Mouse (Mus musculus) cerebellum, adult 2 months (tissue): ENCODE results near the gene Mmel1. TPM values are rescaled to one million over a fixed set of nuclear protein-coding genes. Genes with fewer than 3 reads are reported as not detected.
A peak's percentile ranks its signal among the peaks of the same experiment; 100 is the strongest.

Source experiments
- DNase-seq, 2 experiments: peaks; one replicate each; pipeline ENCODE4 v3.0.0; 2021
- H3K27ac ChIP-seq: fragments of 200-500 bp; 2 replicates; pipeline ENCODE4 v1.5.1; 2012; ENCODE audit warnings: low read length, control low read depth, inconsistent platforms; ENCODE audit not compliant: insufficient read depth
- H3K27me3 ChIP-seq: fragments of 200-500 bp; 2 replicates; pipeline ENCODE4 v1.6.1; 2012; ENCODE audit warnings: inconsistent platforms, mild to moderate bottlenecking, low read length, moderate library complexity; ENCODE audit not compliant: control insufficient read depth, insufficient read depth
- H3K4me1 ChIP-seq: fragments of 200-500 bp; 2 replicates; pipeline ENCODE4 v1.6.1; 2011; ENCODE audit warnings: low read length; ENCODE audit not compliant: control insufficient read depth, insufficient read depth
- H3K4me3 ChIP-seq: fragments of 200-500 bp; replicated peaks from 2 replicates; pipeline ENCODE3; 2011; ENCODE audit warnings: mild to moderate bottlenecking, low read depth, low read length, control low read depth; ENCODE audit not compliant: insufficient read depth
- CTCF ChIP-seq: fragments of 200-500 bp; IDR thresholded peaks from 2 replicates; pipeline ENCODE4 v1.5.1; 2011; ENCODE audit warnings: low read depth, mild to moderate bottlenecking, control low read depth, low read length, moderate library complexity, borderline replicate concordance; ENCODE audit not compliant: insufficient read depth
- POLR2A ChIP-seq: fragments of 200-500 bp; IDR thresholded peaks from 2 replicates; pipeline ENCODE4 v1.6.1; 2011; ENCODE audit warnings: low read length, control low read depth, borderline replicate concordance; ENCODE audit not compliant: insufficient read depth
- WGBS: fragments of 180-500 bp; shearing (Covaris S2); methylation state at CpG from one replicate; pipeline ENCODE4 v1.1.7; 2018; 5-methylcytosine and 5-hydroxymethylcytosine counted together
- polyA plus RNA-seq: library from polyadenylated mRNA; depleted of rRNA; stranded (reverse); fragments of >200 nt; gene quantifications from 2 replicates; pipeline ENCODE4 v1.2.3, GENCODE M21; 2012; rRNA removed

Mmel1 gene
- polyA plus RNA-seq, 1 experiment, result 3.3 TPM

- H3K4me3 ChIP-seq, result no peak overlapping the region
- H3K27ac ChIP-seq, result no peak overlapping the region
- WGBS, result 87% methylated on average over 2 of the region's 2 CpGs
- TF ChIP-seq POLR2A, result no peak
- TF ChIP-seq CTCF, result no peak
- no peaks in the 10 kb centered on the region for H3K4me1 ChIP-seq
- no peaks in the 10 kb centered on the region for H3K27me3 ChIP-seq
- DNase-seq, result no peak
These were observed 70.8 kb downstream of the Mmel1 start for GRCm38 (mm10) chr4:154940156-154940555.

GRCm38 (mm10) chr4:154941831-154942230, 72.4 kb downstream of the Mmel1 start:
- WGBS, result 92% methylated on average over 5 of the region's 5 CpGs
- no peaks in the 10 kb centered on the region for H3K27me3 ChIP-seq
- DNase-seq, result no peak
- H3K4me3 ChIP-seq, result no peak overlapping the region
- no peak overlapping the region for H3K27ac ChIP-seq
- no peak for TF ChIP-seq POLR2A
- TF ChIP-seq CTCF, result no peak
- peaks cover 6% of the 10 kb centered on the region; the same call in 1 of the 2 replicates for H3K4me1 ChIP-seq

- Histone ChIP-seq H3K27me3 (no peaks in the 10 kb centered on the region), H3K4me3 (no peak overlapping the region), H3K27ac (no peak overlapping the region), H3K4me1 (peaks cover 6% of the 10 kb centered on the region; the same call in 1 of the 2 replicates)
- no peak for DNase-seq
- 86% methylated on average over 10 of the region's 10 CpGs for WGBS
- TF ChIP-seq CTCF (no peak), POLR2A (no peak)
These were observed 73.4 kb downstream of the Mmel1 start for GRCm38 (mm10) chr4:154942632-154943322.

- peaks cover 6% of the 10 kb centered on the region; the same call in 1 of the 2 replicates for H3K4me1 ChIP-seq
- H3K4me3 ChIP-seq, result no peak overlapping the region
- no peak for DNase-seq
- H3K27me3 ChIP-seq, result no peaks in the 10 kb centered on the region
- 74% methylated on average over 6 of the region's 6 CpGs for WGBS
- H3K27ac ChIP-seq, result no peak overlapping the region
- TF ChIP-seq POLR2A (no peak), CTCF (no peak)
These were observed 74.1 kb downstream of the Mmel1 start for GRCm38 (mm10) chr4:154943323-154944039.

- Histone ChIP-seq H3K27me3 (no peaks in the 10 kb centered on the region), H3K4me1 (peaks cover 6% of the 10 kb centered on the region; the same call in 1 of the 2 replicates), H3K4me3 (no peak overlapping the region), H3K27ac (no peak overlapping the region)
- TF ChIP-seq CTCF (peak; percentile 95), POLR2A (no peak)
- DNase-seq, result peak; percentile 78 to 88
- 10% methylated on average over 2 of the region's 2 CpGs for WGBS
These were observed 74.8 kb downstream of the Mmel1 start for GRCm38 (mm10) chr4:154944121-154944590.

Other genes starting within 250 kb of the Mmel1 start
- 4.9 and 6.0 TPM in 2 replicates for gene Prdm16, start 232.7 kb upstream of the Mmel1 start, polyA plus RNA-seq
- not detected in 2 replicates for gene Actrt2, start 201.7 kb upstream of the Mmel1 start, polyA plus RNA-seq
- gene Ttc34, start 32.1 kb upstream of the Mmel1 start, polyA plus RNA-seq, result 1.5 and 2.6 TPM in 2 replicates
- 171 and 180 TPM in 2 replicates for gene Fam213b, start 29.6 kb downstream of the Mmel1 start, polyA plus RNA-seq
- 0.80 and 1.3 TPM in 2 replicates for gene Tnfrsf14, start 59.0 kb downstream of the Mmel1 start, polyA plus RNA-seq
- 4.6 and 4.8 TPM in 2 replicates for gene Hes5, start 91.3 kb downstream of the Mmel1 start, polyA plus RNA-seq
- gene Pank4, start 94.5 kb downstream of the Mmel1 start, polyA plus RNA-seq, result 84.6 and 85.5 TPM in 2 replicates
- gene Plch2, start 187.2 kb downstream of the Mmel1 start, polyA plus RNA-seq, result 149 and 180 TPM in 2 replicates
- 32.0 and 38.1 TPM in 2 replicates for gene Pex10, start 197.4 kb downstream of the Mmel1 start, polyA plus RNA-seq
- gene Rer1, start 216.8 kb downstream of the Mmel1 start, polyA plus RNA-seq, result 102 and 104 TPM in 2 replicates
- gene Morn1, start 217.0 kb downstream of the Mmel1 start, polyA plus RNA-seq, result 15.6 and 18.7 TPM in 2 replicates